Mouse (Mus musculus) CD4-positive naive resting alpha-beta T cell, adult 76 days (primary cell): Measurements from ENCODE around the gene Znhit3. TPM values are rescaled to one million over a fixed set of nuclear protein-coding genes. Genes with fewer than 3 reads are reported as not detected.

Source experiments
- total RNA-seq: library from RNA; stranded (reverse); gene quantifications from one replicate; pipeline ENCODE4 v1.2.4, GENCODE M21; 2023

Znhit3 gene
- 39.8 TPM for total RNA-seq

GRCm38 (mm10) chr11:84916053-84916702 lies at the start of gene Znhit3:
TSS of gene Znhit3 (minus strand) at chr11:84916366.

DNA sequence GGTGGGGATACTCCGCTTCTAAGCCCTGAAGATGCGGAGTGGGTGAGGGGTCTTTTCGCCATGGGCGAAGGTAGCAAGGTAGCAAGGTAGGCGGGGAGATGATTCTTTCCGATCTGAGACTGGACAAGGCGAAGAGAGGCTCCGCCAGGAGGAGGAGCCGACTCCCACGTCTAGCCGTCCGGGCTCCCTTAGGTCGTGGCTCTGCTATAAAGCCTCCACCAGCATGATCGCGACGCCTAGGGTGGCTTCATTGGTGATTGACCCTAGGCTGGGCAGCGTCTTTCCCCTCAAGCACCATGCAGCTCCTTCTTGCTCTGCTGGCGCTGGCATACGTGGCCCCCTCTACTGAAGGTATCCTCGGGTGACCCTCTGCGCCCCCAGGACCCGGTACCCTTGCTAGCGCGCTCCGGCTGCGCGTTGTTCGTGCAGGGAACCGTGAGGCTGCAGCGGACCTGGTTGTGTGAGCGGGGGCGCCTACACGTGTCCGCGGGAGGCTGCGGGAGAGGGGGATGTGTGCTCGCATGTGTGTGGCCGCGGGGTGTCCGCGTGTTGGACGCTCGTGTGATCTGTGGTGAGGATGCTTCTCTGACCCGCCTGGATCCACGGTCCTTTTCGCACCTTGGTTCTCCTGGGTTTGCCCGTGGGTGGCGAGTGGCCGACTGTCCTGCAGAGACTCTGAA lies 41.6 kb upstream of the Znhit3 start, which contains the start of gene Car4:
Gene Car4 (plus strand): TSS at position 196 of the 680 bp plus-strand sequence.

DNA sequence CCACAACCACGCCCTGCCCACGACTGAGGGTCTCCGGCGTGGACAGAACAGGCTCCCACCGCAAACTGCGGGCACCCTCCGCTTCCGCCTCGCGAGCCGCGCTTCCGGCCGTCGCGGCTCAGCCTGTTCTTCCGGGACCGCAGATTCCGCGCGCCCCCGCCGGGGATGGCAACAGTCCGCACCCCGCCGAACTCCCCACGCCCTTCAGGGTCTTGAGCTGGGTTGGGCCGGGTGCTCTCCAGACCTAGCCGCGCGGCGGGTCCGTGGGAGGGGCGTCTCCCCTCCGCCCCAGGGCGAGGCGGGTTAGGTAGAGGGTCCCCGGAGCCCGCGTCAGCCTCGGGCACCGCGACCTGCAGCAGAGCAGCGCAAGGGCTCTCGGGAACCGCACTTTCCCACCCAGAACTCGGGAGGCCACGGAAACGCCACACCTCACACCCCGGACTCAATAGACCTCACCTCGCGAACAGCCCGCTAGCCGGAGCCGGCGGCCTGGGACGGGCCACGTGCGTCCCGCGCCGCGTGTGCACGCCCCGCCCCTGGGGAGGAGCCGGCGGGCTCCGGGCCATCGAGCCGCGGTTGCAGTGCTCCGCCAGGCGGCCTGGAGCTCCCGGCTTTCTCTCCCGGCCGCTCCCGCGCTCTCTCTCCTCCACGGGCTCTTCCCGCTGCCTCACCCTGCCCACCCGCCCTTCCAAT lies 36.2 kb downstream of the Znhit3 start, which contains the start of the genes Myo19 and Pigw:
Gene Myo19 (plus strand): TSS at position 377 of the 693 bp plus-strand sequence.
Gene Pigw (minus strand): TSS at position 514 of the 693 bp plus-strand sequence.

GRCm38 (mm10) chr11:84870337-84871043 lies 45.7 kb downstream of the Znhit3 start, which contains the start of gene Ggnbp2:
TSS of gene Ggnbp2 (minus strand) at chr11:84870817.

Other genes with a start within 250 kb of the Znhit3 start
- gene Mrm1, start 96.9 kb downstream of the Znhit3 start, total RNA-seq: 14.6 TPM
- 12.3 TPM for gene Dhrs11, start 87.4 kb downstream of the Znhit3 start, total RNA-seq
- 151 TPM for gene Ggnbp2, start 45.5 kb downstream of the Znhit3 start, total RNA-seq
- 9.4 TPM for gene Myo19, start 36.2 kb downstream of the Znhit3 start, total RNA-seq
- 6.0 TPM for gene Pigw, start 36.1 kb downstream of the Znhit3 start, total RNA-seq
- not detected for gene Car4, start 41.4 kb upstream of the Znhit3 start, total RNA-seq
- gene Usp32, start 223.8 kb upstream of the Znhit3 start, total RNA-seq: 34.9 TPM